Mouse (Mus musculus): Measurements from ENCODE around the gene B230118H07Rik.

GRCm38 (mm10) chr2:101618373-101618772 is 31.0 kb downstream of the B230118H07Rik start:
- TF ChIP-seq POLR2A (IDR thresholded peaks at IDR 0.05; ENCODE audit: borderline replicate concordance, extremely low read depth, low read depth, low read length) (no peak), CTCF (IDR thresholded peaks at IDR 0.05; ENCODE audit: insufficient read depth, low read length) (no peak)

Measured in lung, adult 2 months (tissue).